Mouse (Mus musculus): ENCODE measurements at regions not wholly inside any gene's neighbourhood (a gene's known extent, or its start where the extent isn't known, plus 50 kb on each side); places are given as distances from the start of the nearest gene placed in this dataset.

DNA sequence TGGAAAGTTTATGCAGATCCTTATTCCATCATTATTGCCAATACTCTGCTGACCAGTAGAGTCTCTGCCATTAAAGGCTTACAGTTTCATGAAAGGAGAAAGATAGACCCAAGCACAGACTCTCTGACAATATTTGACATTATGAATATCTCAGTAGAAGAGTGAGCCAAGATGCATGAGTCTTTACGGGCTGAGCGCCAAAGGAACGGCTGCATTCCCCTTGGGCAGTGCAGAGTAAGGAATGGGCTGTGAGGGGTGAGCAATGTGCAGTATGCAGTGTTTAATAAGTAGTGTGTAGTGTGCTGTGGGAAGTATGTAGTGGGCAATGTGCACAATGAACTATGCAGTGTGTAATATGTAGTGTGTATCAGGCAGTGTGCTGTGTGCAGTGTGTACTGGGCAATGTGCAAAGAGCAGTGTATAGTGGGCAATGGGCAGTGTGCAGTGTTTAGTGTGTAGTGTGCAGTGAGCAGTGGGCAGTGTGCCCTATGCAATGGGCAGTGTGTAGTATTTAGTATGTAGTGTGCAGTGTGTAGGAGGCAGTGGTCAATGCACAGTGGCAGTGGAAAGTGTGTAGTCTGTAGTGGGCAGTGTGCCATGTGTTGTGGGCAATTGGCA lies 671.8 kb downstream of the 5730522E02Rik start:
- no peak for DNase-seq (ENCODE audit: extremely low read depth, low read depth, low spot score)

- DNase-seq (ENCODE audit: extremely low read depth, low read depth, low spot score) = peak; percentile 36
These were observed 674.5 kb downstream of the 5730522E02Rik start for GRCm38 (mm10) chr11:25536069-25536468.

GRCm38 (mm10) chr11:25533081-25533480 lies 677.5 kb downstream of the 5730522E02Rik start:
- no peak for DNase-seq (ENCODE audit: extremely low read depth, low read depth, low spot score)

- DNase-seq (ENCODE audit: extremely low read depth, low read depth, low spot score) = no peak
These were observed 678.7 kb downstream of the 5730522E02Rik start for GRCm38 (mm10) chr11:25531668-25532398.

GRCm38 (mm10) chr11:25528056-25528455 lies 682.5 kb downstream of the 5730522E02Rik start:
- DNase-seq (ENCODE audit: extremely low read depth, low read depth, low spot score) = no peak

DNA sequence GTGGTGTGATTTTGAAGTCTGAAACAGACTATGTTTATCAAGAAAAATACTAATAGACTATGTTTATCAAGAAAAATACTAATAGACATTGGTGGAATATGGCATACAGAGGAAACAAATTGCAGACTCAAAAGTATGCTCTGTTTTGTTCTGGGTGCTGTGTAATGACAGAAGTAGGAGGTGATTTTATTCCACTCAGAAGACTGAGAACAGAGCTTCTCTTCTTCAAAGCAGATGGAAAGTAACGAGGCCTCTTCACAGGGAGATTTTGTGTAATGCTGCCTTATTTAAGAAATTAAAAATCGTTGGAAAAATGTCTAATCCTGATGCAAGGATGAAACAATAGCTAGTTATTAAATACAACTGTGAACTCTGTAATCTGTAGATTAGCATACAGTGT lies 691.7 kb downstream of the 5730522E02Rik start:
- no peak for DNase-seq (ENCODE audit: extremely low read depth, low read depth, low spot score)

DNA sequence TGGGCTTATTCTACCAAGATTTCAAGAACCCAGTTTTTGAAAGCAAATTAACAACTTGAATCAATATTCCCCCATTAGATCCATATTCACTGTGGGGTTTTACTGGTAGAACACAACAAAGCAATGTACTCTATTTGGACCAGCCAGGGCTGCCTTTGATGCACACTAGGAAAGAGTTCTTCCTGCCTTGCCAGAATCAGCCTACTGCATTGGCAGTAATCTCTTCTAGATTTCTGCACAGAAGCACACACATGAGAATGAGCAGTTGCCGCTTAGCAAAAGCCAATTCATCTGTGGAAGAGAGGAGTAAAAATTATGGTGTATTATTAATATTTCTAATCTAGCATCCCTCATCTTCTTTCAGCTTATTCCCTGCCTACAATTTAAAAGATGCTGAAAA lies 692.4 kb downstream of the 5730522E02Rik start:
- DNase-seq (ENCODE audit: extremely low read depth, low read depth, low spot score) = no peak

GRCm38 (mm10) chr11:25505500-25505899 lies 705.1 kb downstream of the 5730522E02Rik start:
- no peak for DNase-seq (ENCODE audit: extremely low read depth, low read depth, low spot score)

DNA sequence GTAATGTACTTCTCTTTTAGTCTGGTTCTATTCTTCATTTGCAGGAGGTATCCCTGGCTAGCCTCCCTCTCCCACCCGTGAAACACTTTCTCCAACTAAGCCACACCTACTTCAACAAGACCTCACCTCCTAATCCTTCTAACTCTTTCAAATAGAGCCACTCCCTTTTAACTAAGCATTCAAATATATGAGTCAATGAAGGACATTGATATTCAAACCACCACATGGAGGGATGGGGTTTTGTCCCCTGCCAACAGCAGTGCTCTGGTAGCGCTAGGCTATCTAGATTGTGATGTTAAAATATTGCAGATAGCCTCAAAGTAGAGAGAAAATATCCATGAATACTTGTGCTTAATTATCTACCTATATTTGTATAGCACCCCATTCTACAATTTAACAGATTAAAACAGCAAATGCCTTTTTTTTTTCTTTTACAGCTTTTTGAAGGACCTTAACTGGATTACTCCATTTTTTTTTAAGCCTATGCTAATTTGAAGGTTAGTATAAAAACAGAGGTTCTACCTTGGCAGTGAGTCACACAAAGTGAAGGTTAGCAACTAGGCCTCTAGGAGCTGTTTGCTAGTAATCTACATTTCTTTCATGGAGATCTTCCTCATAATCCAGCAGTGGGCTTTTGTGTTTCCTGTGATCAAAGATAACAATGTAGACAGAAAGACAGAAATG lies 736.7 kb downstream of the 5730522E02Rik start:
- DNase-seq (ENCODE audit: extremely low read depth, low read depth, low spot score) = no peak

GRCm38 (mm10) chr11:25469819-25470218 lies 740.7 kb downstream of the 5730522E02Rik start:
- DNase-seq (ENCODE audit: extremely low read depth, low read depth, low spot score) = no peak

GRCm38 (mm10) chr11:25437206-25437605 lies 773.4 kb downstream of the 5730522E02Rik start:
- no peak for DNase-seq (ENCODE audit: extremely low read depth, low read depth, low spot score)

DNA sequence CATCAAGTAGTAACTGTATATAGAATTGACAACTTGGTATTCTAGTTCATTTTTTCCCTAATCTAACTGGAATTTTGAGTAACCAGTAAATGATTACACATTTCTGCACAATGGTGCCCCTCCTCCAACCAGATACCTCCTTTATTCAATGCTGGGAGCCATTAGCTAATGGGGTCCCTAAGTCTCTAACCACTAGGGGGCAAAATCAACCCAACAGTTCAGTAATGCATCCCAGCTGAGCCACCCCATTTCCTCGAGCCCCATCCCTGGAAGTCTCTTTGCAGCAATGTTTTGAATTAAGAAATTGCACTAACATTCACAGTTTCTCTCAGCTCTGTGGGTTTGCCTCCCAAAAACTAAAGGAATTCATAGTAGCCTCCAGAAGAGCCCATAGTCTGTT lies 774.9 kb downstream of the 5730522E02Rik start:
- no peak for DNase-seq (ENCODE audit: extremely low read depth, low read depth, low spot score)

DNA sequence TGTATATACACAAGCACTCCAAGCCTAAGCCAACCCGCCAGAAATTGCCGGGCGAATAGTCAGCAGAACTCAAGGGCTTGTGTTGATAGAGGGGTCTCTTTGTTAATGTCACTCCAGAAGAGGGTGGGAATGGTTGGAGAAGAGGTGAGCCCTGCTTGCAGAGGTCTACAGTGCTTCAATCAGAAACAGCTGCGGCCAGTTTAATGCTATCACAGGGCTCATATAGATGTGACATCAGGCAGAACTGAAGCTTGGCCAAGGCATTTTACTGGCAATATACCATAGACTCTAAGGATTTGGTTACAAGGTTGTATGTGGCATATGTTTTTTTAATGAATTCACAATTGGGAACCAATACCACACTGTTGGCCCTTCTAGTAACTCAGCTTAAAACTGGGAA lies 787.4 kb downstream of the 5730522E02Rik start:
- no peak for DNase-seq (ENCODE audit: extremely low read depth, low read depth, low spot score)

DNA sequence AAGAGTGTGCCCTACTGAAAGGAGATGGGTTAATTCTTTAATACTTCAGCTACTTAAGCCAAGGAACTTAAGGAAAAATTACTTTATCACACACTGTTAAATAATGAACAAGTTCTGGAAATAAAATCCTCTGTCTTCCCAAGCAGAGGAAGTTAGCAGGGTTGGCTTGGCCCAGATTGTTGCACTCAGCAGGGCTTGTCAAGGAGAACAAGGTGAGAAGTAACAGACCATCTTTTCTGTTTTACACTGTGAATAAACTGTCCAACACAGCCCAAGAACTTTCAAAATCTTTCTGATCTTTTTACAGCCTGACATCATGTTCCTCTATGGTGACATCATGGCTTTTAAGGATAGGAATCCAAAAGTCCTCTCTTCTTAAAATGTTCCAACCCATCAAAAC lies 789.1 kb downstream of the 5730522E02Rik start:
- DNase-seq (ENCODE audit: extremely low read depth, low read depth, low spot score) = no peak

GRCm38 (mm10) chr11:25410403-25411090 lies 800.0 kb downstream of the 5730522E02Rik start:
- no peak for DNase-seq (ENCODE audit: extremely low read depth, low read depth, low spot score)

- no peak for DNase-seq (ENCODE audit: extremely low read depth, low read depth, low spot score)
These were observed 818.9 kb downstream of the 5730522E02Rik start for GRCm38 (mm10) chr11:25391649-25392048.

GRCm38 (mm10) chr11:25367111-25367510 lies 843.5 kb downstream of the 5730522E02Rik start:
- no peak for DNase-seq (ENCODE audit: extremely low read depth, low read depth, low spot score)

GRCm38 (mm10) chr11:25365433-25365832 lies 845.1 kb downstream of the 5730522E02Rik start:
- DNase-seq (ENCODE audit: extremely low read depth, low read depth, low spot score) = no peak

GRCm38 (mm10) chr11:25359723-25360122 lies 850.8 kb downstream of the 5730522E02Rik start:
- DNase-seq (ENCODE audit: extremely low read depth, low read depth, low spot score) = no peak

DNA sequence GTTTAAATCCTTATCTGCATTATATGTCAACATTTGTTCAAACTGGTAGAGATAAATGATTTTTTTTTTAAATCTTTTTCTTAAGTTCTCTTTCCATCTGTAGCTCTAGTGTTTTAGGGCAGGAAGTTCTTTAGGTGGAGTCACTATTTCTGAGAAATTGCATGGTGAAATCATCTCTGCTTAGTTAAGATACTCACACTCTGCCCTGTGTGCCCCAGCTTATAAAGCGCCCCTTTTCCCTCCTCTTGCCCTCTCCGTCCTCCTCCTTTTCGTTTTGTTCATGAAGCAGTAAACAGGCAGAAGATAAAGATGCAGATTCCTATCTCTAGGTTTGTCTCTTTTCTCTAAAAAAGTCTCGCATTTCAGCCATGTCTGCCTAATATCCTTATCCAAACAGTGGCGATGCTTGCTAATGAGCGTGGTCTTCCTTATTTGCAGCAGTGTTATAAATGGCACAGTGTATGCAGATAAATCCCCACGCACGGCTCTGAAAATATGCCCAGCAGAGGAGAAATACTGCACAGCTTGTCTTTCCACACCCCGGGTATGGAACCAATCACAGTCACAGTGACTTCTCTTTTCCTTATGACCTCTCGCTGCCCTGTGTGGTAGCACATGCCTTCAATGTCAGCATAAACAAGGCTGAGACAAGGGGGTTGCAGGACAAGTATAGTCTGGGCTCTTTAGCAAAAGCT lies 852.7 kb downstream of the 5730522E02Rik start:
- no peak for DNase-seq (ENCODE audit: extremely low read depth, low read depth, low spot score)
